Mouse (Mus musculus) hindbrain, postnatal 0 days (tissue): Measurements from ENCODE around the gene Ms4a18. TPM values are rescaled to one million over a fixed set of nuclear protein-coding genes. Genes with fewer than 3 reads are reported as not detected.

ENCODE experiments used
- ATAC-seq: fragments of 200-750 bp; cut with Nextera tagmentation; 2 replicates; pipeline ENCODE4 v1.8.0; 2017; ENCODE audit warnings: mild to moderate bottlenecking, moderate TSS enrichment, moderate library complexity
- DNase-seq: peaks from one replicate; pipeline ENCODE4 v3.0.0-alpha.2; 2015; ENCODE audit warnings: low spot score
- H3K27ac ChIP-seq: fragments of 300-500 bp; sonication (generic); 2 replicates; pipeline ENCODE4 v1.5.1; 2014; ENCODE audit warnings: mild to moderate bottlenecking
- H3K27me3 ChIP-seq: fragments of 300-500 bp; sonication (generic); 2 replicates; pipeline ENCODE4 v1.6.1; 2014; ENCODE audit warnings: low read length, mixed read lengths; ENCODE audit not compliant: insufficient read depth
- H3K36me3 ChIP-seq: fragments of 300-500 bp; sonication (generic); 2 replicates; pipeline ENCODE4 v1.6.1; 2014; ENCODE audit warnings: low read length, mixed read lengths; ENCODE audit not compliant: insufficient read depth
- H3K4me1 ChIP-seq: fragments of 300-500 bp; sonication (generic); 2 replicates; pipeline ENCODE4 v1.6.1; 2014; ENCODE audit warnings: antibody characterized with exemption, low read length, mixed read lengths; ENCODE audit not compliant: insufficient read depth
- H3K4me2 ChIP-seq: fragments of 300-500 bp; sonication (generic); 2 replicates; pipeline ENCODE4 v1.6.1; 2014; ENCODE audit warnings: low read depth, mild to moderate bottlenecking, low read length, moderate library complexity, mixed read lengths
- H3K4me3 ChIP-seq: fragments of 300-500 bp; sonication (generic); 2 replicates; pipeline ENCODE4 v1.5.1; 2014; ENCODE audit warnings: low read length
- H3K9ac ChIP-seq: fragments of 300-500 bp; sonication (generic); replicated peaks from 2 replicates; pipeline ENCODE4 v1.6.1; 2014; ENCODE audit warnings: mild to moderate bottlenecking, low read length, moderate library complexity, mixed read lengths
- H3K9me3 ChIP-seq: fragments of 300-500 bp; sonication (generic); 2 replicates; pipeline ENCODE4 v1.6.1; 2016; ENCODE audit warnings: low read length, mixed read lengths
- CTCF ChIP-seq: IDR thresholded peaks from 2 replicates; pipeline ENCODE4 v1.5.1; 2016; ENCODE audit warnings: antibody characterized with exemption, control low read depth, low read depth
- WGBS: fragments of 180-500 bp; shearing (Covaris S2); extraction: QIAGEN DNeasy Blood & Tissue Kit; methylation state at CpG from one replicate; pipeline ENCODE4 v1.1.7; 2014; 5-methylcytosine and 5-hydroxymethylcytosine counted together
- polyA plus RNA-seq: library from polyadenylated mRNA; unstranded; fragments of >200 nt; fragmentation: Nextera tagmentation; extraction: Ambion mirVana; gene quantifications from 2 replicates; pipeline ENCODE4 v1.2.1, GENCODE M21; 2015
- total RNA-seq: library from RNA; depleted of rRNA; stranded (reverse); fragments of >200 nt; gene quantifications from 2 replicates; pipeline ENCODE4 v1.2.3, GENCODE M21; 2014

Gene Ms4a18
- total and polyA plus RNA-seq, 2 experiments from 2014 or later: not detected

- Histone ChIP-seq H3K4me3 (no peak overlapping the region), H3K36me3 (no peaks in the 10 kb centered on the region), H3K9ac (no peak overlapping the region), H3K27me3 (no peaks in the 10 kb centered on the region), H3K4me1 (no peaks in the 10 kb centered on the region), H3K9me3 (no peaks in the 10 kb centered on the region), H3K4me2 (no peak overlapping the region), H3K27ac (no peak overlapping the region)
- ATAC-seq (no peak), DNase-seq (no peak)
- no peak for TF ChIP-seq CTCF
Measured at GRCm38 (mm10) chr19:11022382-11022781, 4.6 kb upstream of the Ms4a18 start.

DNA sequence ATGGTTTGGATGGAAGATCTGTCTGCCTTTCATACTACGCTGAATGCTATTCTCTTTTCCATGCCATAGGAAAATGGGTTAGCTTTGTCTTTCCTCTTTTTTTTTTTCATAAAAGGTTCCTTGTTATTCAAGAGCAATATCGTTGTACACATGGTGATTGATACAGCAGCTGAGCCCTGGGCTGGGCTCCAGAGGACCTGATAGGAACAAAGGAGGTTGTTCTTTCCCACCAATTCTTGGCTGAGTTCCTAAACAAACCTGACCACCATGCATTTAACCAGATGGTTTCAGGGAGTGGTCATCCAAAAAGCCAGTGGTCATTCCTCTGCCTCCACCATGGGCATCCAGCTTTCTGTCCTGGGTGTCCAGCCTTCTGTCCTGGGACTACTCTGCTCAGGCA, 580 bp downstream of the Ms4a18 start:
- WGBS: 53% methylated on average over 2 of the region's 2 CpGs
- Histone ChIP-seq H3K27me3 (no peaks in the 10 kb centered on the region), H3K4me1 (no peaks in the 10 kb centered on the region), H3K9ac (no peak overlapping the region), H3K36me3 (no peaks in the 10 kb centered on the region), H3K4me2 (no peak overlapping the region), H3K4me3 (no peak overlapping the region), H3K27ac (no peak overlapping the region), H3K9me3 (no peaks in the 10 kb centered on the region)
- TF ChIP-seq CTCF: no peak
- DNase-seq (no peak), ATAC-seq (no peak)

GRCm38 (mm10) chr19:11015998-11016397, 1.8 kb downstream of the Ms4a18 start:
- DNase-seq (no peak), ATAC-seq (no peak)
- Histone ChIP-seq H3K4me3 (no peak overlapping the region), H3K4me1 (no peaks in the 10 kb centered on the region), H3K27me3 (no peaks in the 10 kb centered on the region), H3K36me3 (no peaks in the 10 kb centered on the region), H3K27ac (no peak overlapping the region), H3K4me2 (no peak overlapping the region), H3K9ac (no peak overlapping the region), H3K9me3 (no peaks in the 10 kb centered on the region)
- no peak for TF ChIP-seq CTCF
- 77% methylated on average over 1 of the region's 1 CpGs for WGBS

GRCm38 (mm10) chr19:11015468-11015867, 2.4 kb downstream of the Ms4a18 start:
- DNase-seq: no peak
- H3K4me3 ChIP-seq: no peak overlapping the region
- no peaks in the 10 kb centered on the region for H3K36me3 ChIP-seq
- H3K27ac ChIP-seq: no peak overlapping the region
- TF ChIP-seq CTCF: no peak
- no peaks in the 10 kb centered on the region for H3K9me3 ChIP-seq
- H3K9ac ChIP-seq: no peak overlapping the region
- H3K27me3 ChIP-seq: no peaks in the 10 kb centered on the region
- H3K4me1 ChIP-seq: no peaks in the 10 kb centered on the region
- no peak overlapping the region for H3K4me2 ChIP-seq
- no peak for ATAC-seq

GRCm38 (mm10) chr19:10993150-10993549, 24.7 kb downstream of the Ms4a18 start, which contains the start of gene Ms4a15:
Gene Ms4a15 (minus strand): TSS chr19:10993250.
- Histone ChIP-seq H3K4me2 (no peak within 1 kb of the TSS), H3K9me3 (no peaks in the 10 kb centered on the region), H3K36me3 (no peaks in the 10 kb centered on the region), H3K4me1 (no peaks in the 10 kb centered on the region), H3K27ac (no peak within 1 kb of the TSS), H3K9ac (no peak within 1 kb of the TSS), H3K4me3 (no peak within 1 kb of the TSS), H3K27me3 (no peaks in the 10 kb centered on the region)
- TF ChIP-seq CTCF: no peak
- ATAC-seq (no peak), DNase-seq (no peak)
- 87% methylated on average over 7 of the region's 7 CpGs for whole genome bisulfite sequencing

- Histone ChIP-seq H3K9me3 (no peaks in the 10 kb centered on the region), H3K36me3 (no peaks in the 10 kb centered on the region), H3K4me1 (no peaks in the 10 kb centered on the region), H3K27me3 (no peaks in the 10 kb centered on the region), H3K27ac (no peak overlapping the region), H3K4me3 (no peak overlapping the region), H3K4me2 (no peak overlapping the region), H3K9ac (no peak overlapping the region)
- ATAC-seq: no peak
- no peak for TF ChIP-seq CTCF
- no peak for DNase-seq
Measured at GRCm38 (mm10) chr19:10991911-10992310, 25.9 kb downstream of the Ms4a18 start.

GRCm38 (mm10) chr19:10990751-10991150, 27.1 kb downstream of the Ms4a18 start:
- Histone ChIP-seq H3K36me3 (no peaks in the 10 kb centered on the region), H3K9me3 (no peaks in the 10 kb centered on the region), H3K4me1 (no peaks in the 10 kb centered on the region), H3K27me3 (no peaks in the 10 kb centered on the region), H3K27ac (no peak overlapping the region), H3K4me3 (no peak overlapping the region), H3K9ac (no peak overlapping the region), H3K4me2 (no peak overlapping the region)
- DNase-seq (no peak), ATAC-seq (no peak)
- WGBS: 70% methylated on average over 1 of the region's 1 CpGs
- no peak for TF ChIP-seq CTCF
